Mouse (Mus musculus) erythroblast, embryonic 14.5 days (primary cell): ENCODE measurements at regions not wholly inside any gene's neighbourhood (a gene's known extent, or its start where the extent isn't known, plus 50 kb on each side); places are given as distances from the start of the nearest gene placed in this dataset.

Experiments
- H3K27me3 ChIP-seq: 2 replicates; pipeline ENCODE4 v1.6.1; 2012; ENCODE audit warnings: inconsistent platforms; ENCODE audit not compliant: control insufficient read depth
- H3K36me3 ChIP-seq: 2 replicates; pipeline ENCODE4 v1.6.1; 2012; ENCODE audit warnings: mild to moderate bottlenecking, inconsistent platforms; ENCODE audit not compliant: control insufficient read depth
- H3K4me1 ChIP-seq: 2 replicates; pipeline ENCODE4 v1.6.1; 2012; ENCODE audit warnings: inconsistent platforms; ENCODE audit not compliant: control insufficient read depth
- H3K4me3 ChIP-seq: replicated peaks from 2 replicates; pipeline ENCODE3; 2012; ENCODE audit warnings: moderate library complexity, mild to moderate bottlenecking, inconsistent platforms
- H3K9me3 ChIP-seq: 2 replicates; pipeline ENCODE4 v1.6.1; 2012; ENCODE audit warnings: low read length, inconsistent platforms, mixed read lengths; ENCODE audit not compliant: control insufficient read depth
- GATA1 ChIP-seq: IDR thresholded peaks from 2 replicates; pipeline ENCODE4 v1.6.1; 2012; ENCODE audit warnings: low read length, inconsistent platforms, mixed read lengths
- TAL1 ChIP-seq: IDR thresholded peaks from 3 replicates; pipeline ENCODE4 v1.6.1; 2012; ENCODE audit warnings: low read length, inconsistent platforms, mixed read lengths

DNA sequence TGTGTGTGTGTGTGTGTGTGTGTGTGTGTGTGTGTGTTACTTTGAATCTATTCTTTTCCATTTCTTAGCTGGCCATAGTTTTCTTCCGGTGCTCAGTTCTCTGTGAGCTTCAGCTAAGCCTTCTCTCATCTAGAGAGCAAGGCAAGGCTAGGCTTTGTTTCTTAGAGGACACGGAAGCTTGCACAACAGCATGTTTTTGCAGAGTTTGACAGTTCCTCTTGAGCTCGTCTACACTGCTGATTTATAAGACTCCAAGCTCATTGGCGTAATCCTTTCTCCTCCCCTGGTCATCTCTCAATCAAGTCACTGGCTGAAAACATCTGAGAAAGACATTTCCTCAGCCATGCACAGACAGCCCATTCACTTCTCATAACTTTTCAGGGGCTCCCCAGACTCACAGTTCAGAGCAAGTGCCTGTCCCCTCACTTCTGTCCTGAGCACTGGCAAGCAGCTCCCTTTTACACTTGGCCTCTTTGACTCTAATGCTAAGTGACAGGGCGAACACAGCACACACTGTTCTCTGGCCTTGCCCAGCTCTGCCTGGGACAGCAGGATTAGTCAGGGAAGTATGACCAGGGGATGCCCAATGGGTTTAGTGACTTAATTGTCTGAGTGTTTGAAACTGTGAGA, 362.3 kb upstream of the Npvf start:
- H3K36me3 ChIP-seq = no peaks in the 10 kb centered on the region
- TF ChIP-seq TAL1 (no peak), GATA1 (no peak)
- H3K27me3 ChIP-seq = no peaks in the 10 kb centered on the region
- H3K9me3 ChIP-seq = no peaks in the 10 kb centered on the region
- no peak overlapping the region for H3K4me3 ChIP-seq
- no peaks in the 10 kb centered on the region for H3K4me1 ChIP-seq

DNA sequence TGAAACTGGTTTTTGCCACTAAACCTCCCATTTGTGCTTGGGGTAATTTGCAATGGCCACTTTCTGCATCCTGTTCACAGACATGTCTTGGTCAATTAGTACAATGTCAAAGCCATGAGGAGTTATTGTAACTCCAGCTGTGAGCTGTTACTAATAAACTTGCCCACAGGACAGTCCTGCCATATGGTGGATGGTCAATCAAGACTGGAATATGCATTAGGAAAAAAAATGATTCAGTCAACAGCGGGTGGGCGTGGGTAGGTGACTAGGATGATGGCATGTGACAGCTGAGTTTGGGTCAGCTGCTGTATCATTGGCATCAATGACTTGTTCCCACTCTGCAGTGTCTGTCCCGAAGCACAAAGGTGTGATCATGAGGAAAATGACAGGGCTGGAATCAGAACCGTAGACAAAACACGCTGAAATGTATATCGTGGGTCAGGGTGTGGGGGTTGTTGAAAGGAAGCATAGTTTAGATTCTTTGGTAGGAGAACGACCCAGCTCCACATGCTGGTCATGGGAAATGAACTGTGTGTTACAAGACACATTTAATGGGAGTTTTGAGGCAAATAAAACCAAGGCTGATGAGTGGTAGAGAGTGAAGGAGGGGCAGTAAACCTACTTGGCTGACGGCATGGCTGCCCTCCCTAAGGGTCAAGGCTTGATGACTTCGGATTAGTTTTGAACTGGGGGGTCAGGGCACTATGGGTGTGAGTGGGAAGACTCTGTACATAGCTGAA, 363.2 kb upstream of the Npvf start:
- no peaks in the 10 kb centered on the region for H3K36me3 ChIP-seq
- H3K4me1 ChIP-seq = no peaks in the 10 kb centered on the region
- TF ChIP-seq GATA1 (no peak), TAL1 (no peak)
- no peaks in the 10 kb centered on the region for H3K9me3 ChIP-seq
- no peaks in the 10 kb centered on the region for H3K27me3 ChIP-seq
- no peak overlapping the region for H3K4me3 ChIP-seq

GRCm38 (mm10) chr6:51021206-51021605, 367.0 kb upstream of the Npvf start:
- Histone ChIP-seq H3K27me3 (no peaks in the 10 kb centered on the region), H3K9me3 (no peaks in the 10 kb centered on the region), H3K36me3 (no peaks in the 10 kb centered on the region), H3K4me1 (no peaks in the 10 kb centered on the region), H3K4me3 (no peak overlapping the region)
- TF ChIP-seq GATA1 (no peak), TAL1 (no peak)

- Histone ChIP-seq H3K36me3 (no peaks in the 10 kb centered on the region), H3K27me3 (no peaks in the 10 kb centered on the region), H3K4me1 (no peaks in the 10 kb centered on the region), H3K9me3 (no peaks in the 10 kb centered on the region), H3K4me3 (no peak overlapping the region)
- TF ChIP-seq TAL1 (no peak), GATA1 (no peak)
These were observed 369.1 kb upstream of the Npvf start for GRCm38 (mm10) chr6:51023361-51023760.

DNA sequence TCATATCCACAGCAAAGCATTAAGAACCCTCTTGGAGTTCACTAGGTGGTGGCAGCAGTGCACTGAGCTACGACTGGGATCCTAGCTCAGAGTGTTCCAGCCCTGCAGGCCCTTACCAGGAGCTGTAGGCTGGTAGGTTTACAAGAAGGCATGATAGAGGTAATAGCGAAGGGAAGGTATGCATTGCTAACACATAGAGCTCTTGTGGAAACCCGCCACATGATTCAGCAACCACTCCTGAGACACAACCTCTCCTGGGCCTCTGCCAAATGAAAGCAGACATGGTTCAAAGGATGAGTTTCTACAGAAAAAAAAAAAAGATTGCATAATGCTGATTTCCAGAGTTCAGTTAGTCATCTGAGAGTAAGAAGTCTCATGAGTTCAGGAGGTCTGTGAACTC, 370.5 kb upstream of the Npvf start:
- TF ChIP-seq GATA1 (no peak), TAL1 (no peak)
- Histone ChIP-seq H3K4me1 (no peaks in the 10 kb centered on the region), H3K27me3 (no peaks in the 10 kb centered on the region), H3K9me3 (no peaks in the 10 kb centered on the region), H3K36me3 (no peaks in the 10 kb centered on the region), H3K4me3 (no peak overlapping the region)

- Histone ChIP-seq H3K27me3 (no peaks in the 10 kb centered on the region), H3K36me3 (no peaks in the 10 kb centered on the region), H3K4me3 (no peak overlapping the region), H3K4me1 (no peaks in the 10 kb centered on the region), H3K9me3 (no peaks in the 10 kb centered on the region)
- TF ChIP-seq TAL1 = no peak
- no peak for TF ChIP-seq GATA1
These were observed 371.2 kb upstream of the Npvf start for GRCm38 (mm10) chr6:51025411-51025810.

DNA sequence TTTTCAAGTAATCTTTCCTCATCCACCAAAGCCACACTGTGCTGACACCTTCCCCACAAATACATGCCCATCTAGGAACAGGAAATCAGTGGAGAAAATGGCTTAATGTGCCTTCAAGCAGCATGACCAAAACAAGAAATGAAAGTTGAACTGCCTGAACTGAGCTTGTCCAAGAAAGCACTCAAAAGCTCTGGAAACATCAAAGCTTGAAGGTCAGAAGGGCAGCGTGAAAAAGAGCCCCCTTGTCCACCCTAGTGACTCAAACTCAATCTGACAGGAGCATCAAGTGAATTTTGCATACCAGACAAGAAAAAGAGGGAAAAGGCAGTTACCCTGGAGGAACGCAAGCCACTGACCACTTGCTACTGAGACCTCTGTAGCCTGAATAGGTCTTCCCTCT, 373.1 kb upstream of the Npvf start:
- Histone ChIP-seq H3K4me1 (no peaks in the 10 kb centered on the region), H3K27me3 (no peaks in the 10 kb centered on the region)

GRCm38 (mm10) chr6:51029516-51029915, 375.3 kb upstream of the Npvf start:
- H3K4me1 ChIP-seq = no peaks in the 10 kb centered on the region
- H3K27me3 ChIP-seq = no peaks in the 10 kb centered on the region
- no peaks in the 10 kb centered on the region for H3K36me3 ChIP-seq
- TF ChIP-seq TAL1 (no peak), GATA1 (no peak)
- no peaks in the 10 kb centered on the region for H3K9me3 ChIP-seq
- no peak overlapping the region for H3K4me3 ChIP-seq

More for the DNA sequence above, 373.1 kb upstream of the Npvf start:
- Histone ChIP-seq H3K36me3 (no peaks in the 10 kb centered on the region), H3K9me3 (no peaks in the 10 kb centered on the region), H3K4me3 (no peak overlapping the region)
- TF ChIP-seq GATA1 = no peak
- no peak for TF ChIP-seq TAL1

DNA sequence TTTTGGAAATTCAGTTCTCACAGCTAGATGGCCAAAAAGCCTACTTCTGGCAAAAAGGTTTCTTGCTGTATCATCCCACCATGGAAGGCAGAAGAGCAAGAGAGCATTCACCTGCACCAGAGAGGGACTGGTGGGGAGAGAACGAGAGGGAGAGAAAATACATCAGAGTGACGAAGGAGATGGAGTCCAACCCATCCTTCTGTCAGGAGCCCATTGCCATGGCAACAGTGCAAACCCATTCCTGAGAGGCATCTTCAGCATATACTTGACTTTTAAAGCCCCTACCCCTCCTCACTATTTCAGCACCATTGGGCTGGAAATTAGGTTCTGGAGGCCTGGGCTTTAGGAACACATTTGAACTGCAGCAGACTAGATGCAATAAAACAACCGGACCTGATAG, 375.7 kb upstream of the Npvf start:
- TF ChIP-seq TAL1 = no peak
- no peak for TF ChIP-seq GATA1

GRCm38 (mm10) chr6:51033835-51034234, 379.6 kb upstream of the Npvf start:
- H3K36me3 ChIP-seq = no peaks in the 10 kb centered on the region
- H3K4me1 ChIP-seq = no peaks in the 10 kb centered on the region
- no peak overlapping the region for H3K4me3 ChIP-seq
- H3K27me3 ChIP-seq = no peaks in the 10 kb centered on the region
- H3K9me3 ChIP-seq = no peaks in the 10 kb centered on the region
- TF ChIP-seq TAL1 = no peak
- TF ChIP-seq GATA1 = no peak

More for the DNA sequence above, 375.7 kb upstream of the Npvf start:
- Histone ChIP-seq H3K4me3 (no peak overlapping the region), H3K4me1 (no peaks in the 10 kb centered on the region), H3K36me3 (no peaks in the 10 kb centered on the region), H3K27me3 (no peaks in the 10 kb centered on the region), H3K9me3 (no peaks in the 10 kb centered on the region)
